Mouse (Mus musculus) C2C12 (cell line): Measurements from ENCODE around the gene Gm30083.

Experiments
- CTCF ChIP-seq: IDR thresholded peaks from one replicate; pipeline ENCODE4 v1.5.1; 2011; ENCODE audit not compliant: control insufficient read depth, insufficient read depth, insufficient read length
- MAX ChIP-seq: IDR thresholded peaks from one replicate; pipeline ENCODE4 v1.6.1; 2011; ENCODE audit warnings: mild to moderate bottlenecking, control low read depth

DNA sequence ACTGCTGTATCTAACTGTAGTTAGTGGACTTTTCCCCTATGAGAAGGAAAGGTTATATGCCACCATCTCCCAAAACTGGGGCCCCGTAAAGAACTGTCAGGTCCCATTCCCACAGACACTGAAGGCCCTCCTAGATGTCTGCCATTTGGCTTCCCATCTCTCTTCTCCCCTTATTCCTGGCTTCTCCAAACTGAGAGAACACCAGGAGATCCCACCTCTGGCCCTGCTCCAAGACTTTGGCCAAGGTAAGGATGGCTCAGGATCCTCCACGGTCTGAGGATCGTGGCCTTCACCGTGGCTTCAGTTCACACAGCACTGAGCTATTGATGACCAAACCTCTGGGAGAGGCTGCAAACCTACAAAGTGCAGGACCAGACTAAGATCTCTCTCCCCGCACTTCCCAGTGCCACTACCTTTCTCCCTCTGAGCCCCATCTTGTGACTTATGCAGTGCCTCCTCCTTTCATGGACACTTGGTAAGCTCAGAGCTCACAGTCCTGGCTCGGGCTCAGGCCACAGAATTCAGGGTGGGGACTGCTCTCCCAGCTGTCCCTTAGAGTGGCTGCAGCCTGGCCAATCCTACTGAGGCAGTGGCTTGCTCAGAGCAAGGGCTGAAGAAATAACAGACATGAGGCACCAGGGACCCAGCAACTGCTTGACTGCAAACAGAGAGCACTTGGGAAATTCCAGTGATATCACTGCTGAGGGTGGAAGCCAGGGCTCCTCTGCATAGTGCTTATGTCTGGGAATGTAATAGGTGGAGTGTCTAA lies 21.3 kb downstream of the Gm30083 start:
- TF ChIP-seq CTCF (no peak), MAX (no peak)
